Mouse (Mus musculus): ENCODE data around the gene Cbx2.

GRCm38 (mm10) chr11:119057291-119057690 lies 34.5 kb downstream of the Cbx2 start:
- TF ChIP-seq MAX (IDR thresholded peaks at IDR 0.05) (no peak), CTCF (IDR thresholded peaks at IDR 0.05; ENCODE audit: control insufficient read depth, insufficient read depth, insufficient read length) (no peak)
